Mouse (Mus musculus) megakaryocyte, embryonic 14.5 days (primary cell): ENCODE measurements around the gene Nmd3. TPM values are rescaled to one million over a fixed set of nuclear protein-coding genes. Genes with fewer than 3 reads are reported as not detected.

ENCODE experiments used
- H3K27me3 ChIP-seq: replicated peaks from 2 replicates; pipeline ENCODE3; 2012; ENCODE audit warnings: inconsistent platforms
- H3K36me3 ChIP-seq: replicated peaks from 2 replicates; pipeline ENCODE3; 2012; ENCODE audit warnings: low read length, inconsistent platforms, mixed read lengths
- H3K4me1 ChIP-seq: 2 replicates; pipeline ENCODE4 v1.6.1; 2012; ENCODE audit warnings: inconsistent platforms
- H3K4me3 ChIP-seq: replicated peaks from 2 replicates; pipeline ENCODE3; 2012; ENCODE audit warnings: moderate library complexity, mild to moderate bottlenecking, inconsistent platforms
- H3K9me3 ChIP-seq: 2 replicates; pipeline ENCODE4 v1.6.1; 2012; ENCODE audit warnings: inconsistent platforms
- FLI1 ChIP-seq: IDR thresholded peaks from 2 replicates; pipeline ENCODE4 v1.6.1; 2012; ENCODE audit warnings: low read length, inconsistent platforms, mixed read lengths
- GATA1 ChIP-seq: IDR thresholded peaks from 3 replicates; pipeline ENCODE4 v1.6.1; 2012; ENCODE audit warnings: mixed read lengths, low read length, inconsistent platforms, borderline replicate concordance
- polyA plus RNA-seq: library from polyadenylated mRNA; stranded (reverse); fragments of >175 nt; gene quantifications from 2 replicates; pipeline ENCODE4 v1.2.3, GENCODE M21; 2012; ENCODE audit warnings: low replicate concordance; ENCODE audit not compliant: insufficient read depth

Gene Nmd3
- polyA plus RNA-seq, 1 experiment, result 15.5 TPM

GRCm38 (mm10) chr3:69797969-69798368 lies 76.2 kb downstream of the Nmd3 start:
- Histone ChIP-seq H3K4me1 (no peaks in the 10 kb centered on the region), H3K36me3 (no peaks in the 10 kb centered on the region), H3K27me3 (no peaks in the 10 kb centered on the region), H3K9me3 (peaks cover 17% of the 10 kb centered on the region), H3K4me3 (no peak overlapping the region)
- TF ChIP-seq GATA1 (no peak), FLI1 (no peak)

DNA sequence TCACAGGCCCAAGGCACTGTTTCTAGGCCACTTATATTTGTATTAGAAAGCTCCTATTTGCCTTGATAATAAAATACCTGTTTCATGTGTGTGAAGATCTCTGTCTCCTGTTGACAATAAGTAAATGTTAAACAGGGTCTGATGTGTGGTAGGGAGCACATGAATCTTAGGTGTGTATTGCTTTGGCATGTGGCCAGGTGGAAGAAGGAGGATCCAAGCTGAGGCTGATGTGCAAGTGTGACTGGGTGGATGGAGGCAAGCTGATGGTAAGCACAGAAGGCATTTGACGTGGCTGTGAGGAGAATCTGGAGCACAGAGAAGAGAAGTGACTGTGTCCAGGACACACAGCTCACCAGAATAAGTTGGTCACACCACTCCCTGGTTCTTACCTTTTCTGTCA lies 77.3 kb downstream of the Nmd3 start:
- no peak overlapping the region for H3K4me3 ChIP-seq
- no peaks in the 10 kb centered on the region for H3K4me1 ChIP-seq
- H3K27me3 ChIP-seq, result no peaks in the 10 kb centered on the region
- peaks cover 7% of the 10 kb centered on the region; the same call in 1 of the 2 replicates for H3K9me3 ChIP-seq
- TF ChIP-seq FLI1, result no peak
- no peaks in the 10 kb centered on the region for H3K36me3 ChIP-seq

DNA sequence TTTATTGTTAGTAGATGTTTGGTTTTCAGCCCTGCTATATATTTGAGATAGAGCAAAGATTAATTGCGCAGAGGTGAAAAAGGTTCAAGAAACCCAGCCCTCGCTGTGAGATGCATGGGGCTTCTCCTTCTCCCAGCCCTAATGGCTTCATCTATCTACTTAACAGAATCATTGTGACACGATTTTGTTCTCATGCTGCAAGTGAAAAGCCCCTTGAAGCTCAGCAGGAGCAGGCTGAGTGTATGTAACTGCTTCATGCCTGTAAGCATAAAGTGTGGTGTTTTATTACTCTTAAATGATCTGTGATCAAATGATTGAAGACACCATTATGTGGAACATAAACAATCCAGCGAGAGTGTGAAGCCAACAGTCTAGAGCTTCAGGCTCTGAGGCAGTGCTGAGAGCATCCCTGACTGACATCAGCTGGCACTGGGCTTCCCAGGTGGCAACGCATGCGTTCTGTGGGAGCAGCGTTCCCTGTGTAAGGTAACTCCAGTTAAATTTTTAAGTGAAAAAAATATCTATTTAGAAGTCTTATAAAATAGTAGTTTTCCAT lies 79.1 kb downstream of the Nmd3 start:
- Histone ChIP-seq H3K27me3 (no peaks in the 10 kb centered on the region), H3K36me3 (no peaks in the 10 kb centered on the region), H3K4me3 (no peak overlapping the region), H3K4me1 (no peaks in the 10 kb centered on the region), H3K9me3 (no peaks in the 10 kb centered on the region)
- TF ChIP-seq FLI1, result no peak
- no peak for TF ChIP-seq GATA1

- TF ChIP-seq FLI1 (no peak), GATA1 (no peak)
- Histone ChIP-seq H3K4me3 (no peak overlapping the region), H3K27me3 (no peaks in the 10 kb centered on the region), H3K9me3 (no peaks in the 10 kb centered on the region), H3K36me3 (no peaks in the 10 kb centered on the region), H3K4me1 (no peaks in the 10 kb centered on the region)
Measured at GRCm38 (mm10) chr3:69803137-69803536, 81.4 kb downstream of the Nmd3 start.

Other genes with a start within 250 kb of the Nmd3 start
- gene B3galnt1, start 123.0 kb upstream of the Nmd3 start, polyA plus RNA-seq, result 0.32 TPM in 1 of 2 replicates, not detected in the other
- gene Sptssb, start 138.0 kb downstream of the Nmd3 start, polyA plus RNA-seq, result not detected in 2 replicates